Mouse (Mus musculus) forebrain, embryonic 10.5 days (tissue): Measurements from ENCODE around the gene Dact2. TPM values are rescaled to one million over a fixed set of nuclear protein-coding genes. Genes with fewer than 3 reads are reported as not detected.

ENCODE experiments used
- DNase-seq: peaks from one replicate; pipeline ENCODE4 v3.0.0-alpha.2; 2017; ENCODE audit warnings: low spot score; ENCODE audit errors: extremely low spot score
- H3K27ac ChIP-seq: fragments of 300-500 bp; sonication (generic); 2 replicates; pipeline ENCODE4 v1.5.1; 2016; ENCODE audit warnings: mild to moderate bottlenecking
- H3K27me3 ChIP-seq: fragments of 300-500 bp; sonication (generic); 2 replicates; pipeline ENCODE4 v1.6.1; 2016; ENCODE audit warnings: mild to moderate bottlenecking; ENCODE audit not compliant: poor library complexity, severe bottlenecking
- H3K36me3 ChIP-seq: fragments of 300-500 bp; sonication (generic); replicated peaks from 2 replicates; pipeline ENCODE4 v1.6.1; 2016; ENCODE audit warnings: mild to moderate bottlenecking, moderate library complexity
- H3K4me1 ChIP-seq: fragments of 300-500 bp; sonication (generic); 2 replicates; pipeline ENCODE4 v1.6.1; 2016
- H3K4me3 ChIP-seq: fragments of 300-500 bp; sonication (generic); 2 replicates; pipeline ENCODE4 v1.5.1; 2016; ENCODE audit warnings: mild to moderate bottlenecking, moderate library complexity
- H3K9me3 ChIP-seq: fragments of 300-500 bp; sonication (generic); 2 replicates; pipeline ENCODE4 v1.6.1; 2016; ENCODE audit warnings: mild to moderate bottlenecking, moderate library complexity
- WGBS: fragments of 180-500 bp; shearing (Covaris S2); methylation state at CpG from one replicate; pipeline ENCODE4 v1.1.7; 2016; 5-methylcytosine and 5-hydroxymethylcytosine counted together
- polyA plus RNA-seq: library from polyadenylated mRNA; unstranded; fragments of >200 nt; fragmentation: Nextera tagmentation; extraction: Ambion mirVana; gene quantifications from 2 replicates; pipeline ENCODE4 v1.2.1, GENCODE M21; 2016

Dact2 gene
- polyA plus RNA-seq, 1 experiment from 2014 or later = 0.52 TPM

- Histone ChIP-seq H3K4me1 (peaks cover 66% of the 10 kb centered on the region), H3K27me3 (peaks cover 35% of the 10 kb centered on the region), H3K9me3 (no peaks in the 10 kb centered on the region), H3K4me3 (no peak overlapping the region), H3K27ac (no peak overlapping the region; the same call in 1 of the 2 replicates), H3K36me3 (no peaks in the 10 kb centered on the region)
- DNase-seq = no peak
- 90% methylated on average over 5 of the region's 5 CpGs for WGBS
Observed at GRCm38 (mm10) chr17:14167594-14167993, 36.5 kb downstream of the Dact2 start.

- H3K9me3 ChIP-seq = no peaks in the 10 kb centered on the region
- no peak for DNase-seq
- 65% methylated on average over 6 of the region's 6 CpGs for WGBS
- H3K4me3 ChIP-seq = no peak overlapping the region
- peaks cover 36% of the 10 kb centered on the region for H3K27me3 ChIP-seq
- no peak overlapping the region; the same call in 1 of the 2 replicates for H3K27ac ChIP-seq
- peaks cover 61% of the 10 kb centered on the region for H3K4me1 ChIP-seq
- H3K36me3 ChIP-seq = no peaks in the 10 kb centered on the region
Observed at GRCm38 (mm10) chr17:14166746-14167432, 37.2 kb downstream of the Dact2 start.

GRCm38 (mm10) chr17:14165934-14166610 is 38.0 kb downstream of the Dact2 start:
- no peak for DNase-seq
- Histone ChIP-seq H3K36me3 (no peaks in the 10 kb centered on the region), H3K9me3 (no peaks in the 10 kb centered on the region), H3K4me3 (peak overlapping the region; percentile 31; the same call in 1 of the 2 replicates), H3K27ac (0 out of 2 replicates have a peak overlapping the region, but pooled peaks have one; percentile 44), H3K27me3 (peaks cover 38% of the 10 kb centered on the region), H3K4me1 (peaks cover 54% of the 10 kb centered on the region)
- 58% methylated on average over 9 of the region's 9 CpGs for WGBS

DNA sequence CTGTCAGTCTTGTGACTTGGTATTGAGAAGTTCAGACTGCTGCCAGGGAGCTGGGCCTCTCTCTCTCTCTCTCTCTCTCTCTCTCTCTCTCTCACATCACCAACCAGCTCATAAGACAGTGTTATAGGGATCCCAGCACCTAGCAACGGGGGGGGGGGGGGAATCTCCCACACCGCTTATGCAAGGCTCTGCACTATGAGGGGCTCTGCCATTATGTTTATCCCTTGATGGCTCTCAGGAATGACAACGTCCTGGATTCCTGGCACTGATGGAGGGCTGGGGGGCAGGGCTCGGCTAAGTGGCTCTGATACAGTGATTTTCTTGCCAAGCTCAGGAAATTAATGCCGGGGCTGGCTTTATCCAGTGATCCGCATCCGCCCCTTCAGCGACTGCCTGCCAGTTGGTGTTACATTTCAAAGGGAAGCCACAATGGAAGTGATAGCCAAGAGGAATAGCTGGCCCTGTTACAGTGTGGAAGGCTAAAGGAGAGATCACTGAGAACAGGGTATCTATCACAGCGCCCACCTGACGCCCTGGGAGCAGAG is 38.7 kb downstream of the Dact2 start:
- Histone ChIP-seq H3K27me3 (peaks cover 38% of the 10 kb centered on the region), H3K4me1 (peaks cover 51% of the 10 kb centered on the region), H3K9me3 (no peaks in the 10 kb centered on the region), H3K36me3 (no peaks in the 10 kb centered on the region), H3K27ac (0 out of 2 replicates have a peak overlapping the region, but pooled peaks have one; percentile 44), H3K4me3 (peak overlapping the region; percentile 31)
- 1% methylated on average over 10 of the region's 10 CpGs for WGBS
- peak; percentile 38 for DNase-seq

- Histone ChIP-seq H3K27me3 (peaks cover 14% of the 10 kb centered on the region), H3K36me3 (no peaks in the 10 kb centered on the region), H3K4me1 (peaks cover 40% of the 10 kb centered on the region), H3K27ac (no peak overlapping the region), H3K9me3 (no peaks in the 10 kb centered on the region), H3K4me3 (no peak overlapping the region)
- WGBS = 92% methylated on average over 3 of the region's 3 CpGs
- DNase-seq = no peak
Observed at GRCm38 (mm10) chr17:14160846-14161245, 43.3 kb downstream of the Dact2 start.

DNA sequence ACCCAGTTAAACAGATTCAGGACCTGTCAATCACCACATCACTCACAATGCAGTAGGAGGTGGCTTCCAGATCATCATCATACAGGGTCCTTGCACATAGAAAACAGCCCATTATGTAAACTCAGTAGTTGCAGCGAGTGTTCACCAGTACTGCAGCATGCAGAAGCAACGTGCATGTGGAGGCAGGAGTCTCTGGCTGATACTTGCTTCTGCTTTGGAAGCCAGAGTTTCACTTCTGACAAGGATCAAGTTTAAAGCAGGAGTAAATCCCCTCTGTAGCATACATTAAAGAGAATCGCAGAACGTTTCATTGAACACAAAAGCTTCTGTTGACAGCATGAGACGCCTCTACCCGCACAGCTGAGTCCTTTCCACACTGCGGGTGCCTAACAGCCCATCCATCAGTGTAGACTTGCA is 46.3 kb downstream of the Dact2 start:
- Histone ChIP-seq H3K4me3 (no peak overlapping the region), H3K27me3 (peaks cover 5% of the 10 kb centered on the region), H3K36me3 (no peaks in the 10 kb centered on the region), H3K9me3 (no peaks in the 10 kb centered on the region), H3K27ac (no peak overlapping the region), H3K4me1 (peaks cover 18% of the 10 kb centered on the region)
- no peak for DNase-seq
- 44% methylated on average over 7 of the region's 7 CpGs for WGBS

Other genes starting within 250 kb of the Dact2 start
- gene Gm7356, start 200.6 kb downstream of the Dact2 start, polyA plus RNA-seq = not detected in 2 replicates
- not detected in 2 replicates for gene Gm7358, start 144.8 kb downstream of the Dact2 start, polyA plus RNA-seq
- gene Smoc2, start 75.2 kb upstream of the Dact2 start, polyA plus RNA-seq = 3.0 and 3.8 TPM in 2 replicates